Mouse (Mus musculus) heart, postnatal 0 days (tissue): ENCODE measurements at regions not wholly inside any gene's neighbourhood (a gene's known extent, or its start where the extent isn't known, plus 50 kb on each side); places are given as distances from the start of the nearest gene placed in this dataset.

Experiments used
- CTCF ChIP-seq: IDR thresholded peaks from 2 replicates; pipeline ENCODE4 v1.5.1; 2016; ENCODE audit warnings: antibody characterized with exemption, control low read depth, low read depth
- EP300 ChIP-seq: IDR thresholded peaks from 2 replicates; pipeline ENCODE4 v1.6.1; 2016; ENCODE audit warnings: antibody characterized with exemption, low read depth

- TF ChIP-seq CTCF (no peak), EP300 (no peak)
These were observed 265.8 kb downstream of the Kcna4 start for GRCm38 (mm10) chr2:107556239-107556638.
